Mouse (Mus musculus) stomach, postnatal 0 days (tissue): ENCODE data around the gene Jam3.

ENCODE experiments used
- CTCF ChIP-seq: IDR thresholded peaks from 2 replicates; pipeline ENCODE4 v1.5.1; 2016; ENCODE audit warnings: antibody characterized with exemption, low read depth, mild to moderate bottlenecking, moderate library complexity
- EP300 ChIP-seq: optimal IDR thresholded peaks from 2 replicates; pipeline ENCODE3; 2016; ENCODE audit warnings: antibody characterized with exemption

- TF ChIP-seq EP300 (no peak), CTCF (no peak)
Observed at GRCm38 (mm10) chr9:27146826-27147225, 8.4 kb downstream of the Jam3 start.
